Mouse (Mus musculus) cortical plate, adult 2 months (tissue): ENCODE results near the gene Camsap3. TPM values are rescaled to one million over a fixed set of nuclear protein-coding genes. Genes with fewer than 3 reads are reported as not detected.
A peak's percentile ranks its signal among the peaks of the same experiment; 100 is the strongest.

Experiments
- H3K27ac ChIP-seq: fragments of 200-500 bp; 2 replicates; pipeline ENCODE4 v1.5.1; 2012; ENCODE audit warnings: low read length, control low read depth, inconsistent platforms; ENCODE audit not compliant: insufficient read depth
- H3K4me1 ChIP-seq: fragments of 200-500 bp; 2 replicates; pipeline ENCODE4 v1.6.1; 2011; ENCODE audit warnings: low read length; ENCODE audit not compliant: control insufficient read depth, insufficient read depth
- H3K4me3 ChIP-seq: fragments of 200-500 bp; 2 replicates; pipeline ENCODE4 v1.5.1; 2011; ENCODE audit warnings: mild to moderate bottlenecking, low read length, control low read depth; ENCODE audit not compliant: insufficient read depth
- CTCF ChIP-seq: fragments of 200-500 bp; IDR thresholded peaks from 2 replicates; pipeline ENCODE4 v1.5.1; 2011; ENCODE audit warnings: mild to moderate bottlenecking, control low read depth, low read length; ENCODE audit not compliant: insufficient read depth; ENCODE audit errors: extremely low read depth
- POLR2A ChIP-seq: fragments of 200-500 bp; IDR thresholded peaks from 2 replicates; pipeline ENCODE4 v1.6.1; 2011; ENCODE audit warnings: mild to moderate bottlenecking, low read length, control low read depth; ENCODE audit not compliant: insufficient read depth; ENCODE audit errors: extremely low read depth
- polyA plus RNA-seq: library from polyadenylated mRNA; depleted of rRNA; stranded (reverse); fragments of >200 nt; gene quantifications from 2 replicates; pipeline ENCODE4 v1.2.3, GENCODE M21; 2012

Gene Camsap3
- polyA plus RNA-seq, 1 experiment: 30.2 TPM

DNA sequence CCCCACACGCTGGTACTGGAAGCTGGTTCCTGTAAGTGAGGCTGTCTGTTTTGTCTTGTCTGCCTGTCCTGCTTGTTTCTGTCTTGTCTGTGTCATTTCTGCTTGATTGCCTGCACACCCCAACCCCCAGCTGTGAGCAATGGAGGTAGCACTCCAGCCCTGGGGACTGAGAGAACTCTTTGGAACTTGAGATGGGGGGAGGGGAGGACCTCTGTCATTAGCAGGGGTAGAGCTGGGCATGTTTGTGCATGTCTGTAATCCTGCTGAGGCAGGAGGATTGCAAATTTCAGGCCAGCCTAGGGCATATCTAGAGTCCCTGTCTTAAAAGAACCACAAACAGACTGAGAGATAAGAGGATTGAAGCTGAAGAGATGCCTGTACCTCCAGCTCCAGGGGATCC lies 12.1 kb downstream of the Camsap3 start:
- Histone ChIP-seq H3K4me3 (no peak overlapping the region), H3K27ac (no peak overlapping the region), H3K4me1 (no peaks in the 10 kb centered on the region)
- no peak for TF ChIP-seq CTCF
- no peak for TF ChIP-seq POLR2A

DNA sequence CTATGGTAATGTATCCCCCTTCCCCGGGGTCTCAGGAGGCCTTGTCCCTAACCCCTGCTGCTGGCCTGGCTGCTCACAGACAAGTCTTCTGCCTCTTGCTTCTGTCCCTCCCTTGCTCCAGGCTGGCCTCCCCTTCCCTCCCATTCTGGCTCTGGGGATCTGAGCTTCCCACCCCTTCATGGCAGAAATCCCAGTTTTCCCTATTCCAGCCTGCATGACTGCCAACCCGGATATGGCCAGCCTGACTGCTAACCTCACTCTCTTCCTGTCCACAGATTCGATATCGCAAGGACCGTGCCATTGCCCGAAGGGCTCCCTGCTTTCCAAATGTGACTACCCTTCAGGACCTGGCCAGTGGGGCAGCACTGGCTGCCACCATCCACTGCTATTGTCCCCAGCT lies 13.3 kb downstream of the Camsap3 start:
- TF ChIP-seq POLR2A: no peak
- no peak for TF ChIP-seq CTCF
- Histone ChIP-seq H3K27ac (no peak overlapping the region), H3K4me3 (no peak overlapping the region), H3K4me1 (no peaks in the 10 kb centered on the region)

DNA sequence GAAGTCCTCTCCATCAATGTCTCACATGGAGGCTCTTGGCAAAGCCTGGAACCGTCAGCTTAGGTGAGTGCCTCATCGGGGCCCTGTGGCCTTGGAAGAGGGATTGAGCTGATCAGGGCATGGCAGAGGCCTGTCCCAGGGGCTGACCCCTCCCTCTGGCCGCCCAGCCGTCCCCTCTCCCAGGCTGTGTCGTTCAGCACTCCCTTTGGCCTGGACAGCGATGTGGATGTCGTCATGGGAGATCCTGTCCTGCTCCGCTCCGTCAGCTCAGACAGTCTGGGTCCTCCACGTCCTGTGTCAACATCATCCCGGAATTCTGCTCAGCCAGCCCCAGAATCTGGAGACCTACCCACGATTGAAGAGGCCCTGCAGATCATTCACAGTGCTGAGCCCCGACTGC lies 16.3 kb downstream of the Camsap3 start:
- TF ChIP-seq CTCF: no peak
- TF ChIP-seq POLR2A: no peak
- Histone ChIP-seq H3K4me3 (no peak overlapping the region), H3K4me1 (no peaks in the 10 kb centered on the region), H3K27ac (no peak overlapping the region)

DNA sequence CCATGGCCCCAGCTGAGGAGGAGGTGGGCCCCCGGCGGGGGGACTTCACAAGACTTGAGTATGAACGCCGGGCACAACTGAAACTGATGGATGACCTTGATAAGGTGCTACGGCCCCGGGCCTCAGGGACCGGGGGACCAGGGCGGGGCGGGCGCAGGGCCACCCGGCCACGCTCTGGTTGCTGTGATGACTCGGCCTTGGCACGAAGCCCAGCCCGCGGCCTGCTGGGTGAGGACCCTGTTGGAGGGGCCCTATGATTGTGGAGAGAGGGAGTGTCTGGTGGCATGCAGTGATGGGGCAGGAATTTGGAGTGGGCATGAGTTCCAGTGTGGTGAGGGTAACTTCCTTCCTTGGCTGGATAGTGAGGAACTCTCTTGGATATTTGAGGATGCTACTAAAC lies 19.5 kb downstream of the Camsap3 start:
- H3K27ac ChIP-seq: no peak overlapping the region
- H3K4me1 ChIP-seq: no peaks in the 10 kb centered on the region
- H3K4me3 ChIP-seq: no peak overlapping the region
- TF ChIP-seq POLR2A (no peak), CTCF (no peak)

DNA sequence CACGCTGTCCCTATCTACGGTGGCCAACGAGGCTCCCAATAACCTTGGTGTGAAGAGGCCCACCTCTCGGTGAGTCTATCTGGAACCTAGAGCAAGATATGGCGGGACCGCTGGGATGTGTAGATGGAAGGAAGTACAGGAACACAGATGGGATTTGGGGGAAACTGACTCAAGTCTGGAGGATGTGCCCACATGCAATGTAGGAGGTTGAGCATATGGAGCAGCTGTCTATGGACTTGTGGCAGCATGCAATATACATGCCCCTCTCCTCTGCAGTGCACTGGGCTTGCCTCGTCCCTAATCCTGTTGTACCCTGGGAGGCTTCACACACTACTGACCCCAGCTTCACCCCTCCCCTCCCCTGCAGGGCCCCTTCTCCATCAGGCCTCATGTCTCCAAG lies 20.7 kb downstream of the Camsap3 start:
- Histone ChIP-seq H3K27ac (no peak overlapping the region), H3K4me3 (no peak overlapping the region), H3K4me1 (no peaks in the 10 kb centered on the region)
- no peak for TF ChIP-seq CTCF
- TF ChIP-seq POLR2A: no peak

DNA sequence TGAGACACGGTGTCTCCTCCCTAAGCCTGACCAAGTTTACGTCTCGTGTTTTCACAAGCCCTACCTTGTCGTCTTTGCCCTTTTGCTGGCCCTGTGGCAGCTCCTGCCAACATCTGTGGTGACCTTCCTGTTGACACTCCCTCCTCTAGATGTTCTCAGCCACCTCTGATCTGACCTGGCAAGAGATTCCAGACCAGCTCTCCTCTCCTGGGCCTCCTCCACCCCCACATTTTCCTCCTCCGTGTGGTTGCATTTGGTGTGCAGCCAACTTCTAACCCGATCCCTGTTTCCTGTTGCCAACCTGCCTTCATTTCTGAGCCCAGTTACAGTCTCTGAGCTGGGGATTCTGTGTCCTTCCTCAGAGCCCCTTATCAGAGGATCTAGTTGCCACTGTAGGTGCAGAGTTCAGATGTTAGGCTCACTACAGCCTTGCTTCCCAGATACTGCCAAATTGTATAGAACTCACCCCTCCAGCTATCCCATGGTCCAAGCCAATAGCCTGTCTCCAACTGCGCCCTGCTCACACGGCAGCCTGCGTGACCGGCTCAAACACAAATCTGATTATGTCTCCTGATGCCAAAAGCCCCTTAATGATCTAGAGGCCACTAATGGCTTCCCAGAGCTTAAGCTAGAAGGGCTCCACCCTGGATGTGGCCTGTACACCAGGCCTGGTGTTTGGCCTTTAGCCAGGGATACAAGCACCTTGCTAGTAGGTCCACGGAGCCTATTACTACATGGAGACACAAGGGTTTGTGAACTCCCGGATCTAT lies 22.1 kb downstream of the Camsap3 start:
- Histone ChIP-seq H3K4me1 (no peaks in the 10 kb centered on the region), H3K4me3 (no peak overlapping the region), H3K27ac (0 out of 2 replicates have a peak overlapping the region, but pooled peaks have one; percentile 1)
- TF ChIP-seq CTCF: no peak
- TF ChIP-seq POLR2A: no peak

DNA sequence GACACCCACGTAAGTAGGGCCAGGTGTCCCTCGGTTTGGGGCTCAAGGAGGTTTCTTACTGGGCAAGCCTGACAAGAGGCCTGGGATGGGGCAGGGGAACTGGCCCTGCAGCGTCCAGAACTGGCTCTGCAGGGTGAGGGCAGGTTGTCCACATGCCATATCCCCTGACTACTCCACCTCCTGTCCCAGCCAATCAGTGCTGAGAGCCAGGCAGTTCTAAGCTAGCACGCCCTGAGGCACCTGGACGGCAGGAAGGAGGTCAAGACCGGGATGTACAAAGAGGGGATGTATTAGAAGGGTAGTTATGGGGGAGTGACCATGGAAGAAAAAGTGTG lies 22.7 kb downstream of the Camsap3 start:
- H3K27ac ChIP-seq: no peak overlapping the region
- H3K4me1 ChIP-seq: no peaks in the 10 kb centered on the region
- no peak overlapping the region for H3K4me3 ChIP-seq
- TF ChIP-seq POLR2A (no peak), CTCF (no peak)

DNA sequence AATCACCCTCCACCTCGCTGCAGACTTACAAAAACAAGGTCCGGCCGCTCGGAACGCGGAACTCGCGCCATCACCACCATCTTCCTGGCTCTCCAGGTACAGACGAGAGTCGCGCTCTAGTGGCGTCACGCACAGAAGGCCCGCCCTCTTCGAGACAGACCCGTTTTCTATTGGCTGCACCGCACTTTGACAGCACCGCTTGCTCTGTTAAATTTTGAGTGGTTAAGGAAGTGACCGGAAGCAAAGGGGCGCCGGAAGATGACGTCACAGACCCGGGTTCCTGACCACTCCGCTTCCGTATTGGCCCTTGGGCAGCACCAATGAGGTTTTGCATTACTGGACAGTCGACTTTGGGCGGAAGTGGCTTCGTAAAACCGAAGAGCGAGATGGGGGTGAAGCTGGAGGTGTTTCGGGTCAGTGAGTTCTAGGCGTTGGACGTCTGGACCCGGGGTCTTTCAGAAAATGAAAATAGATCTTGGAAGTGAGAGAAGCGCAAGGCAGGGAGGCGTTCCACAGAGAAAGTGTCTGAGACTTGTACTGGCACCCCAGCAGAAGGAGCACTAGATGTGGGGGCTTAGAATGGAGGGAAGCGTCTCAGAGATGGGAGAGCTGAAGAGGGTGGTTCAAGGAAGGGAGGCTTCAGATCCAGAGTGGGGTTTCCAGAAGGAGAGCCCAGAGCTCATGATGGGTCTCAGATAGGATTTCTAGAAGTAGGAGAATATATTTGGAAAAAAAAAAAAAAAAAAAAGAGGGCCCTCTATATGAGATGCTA lies 34.3 kb downstream of the Camsap3 start, which contains the start of the genes Xab2 and Pet100:
Gene Xab2, minus strand, starts transcription at position 118 of the 772 bp plus-strand sequence.
Gene Pet100, plus strand, starts transcription at position 350 of the 772 bp plus-strand sequence.
- no peak within 1 kb of the TSS for H3K27ac ChIP-seq

DNA sequence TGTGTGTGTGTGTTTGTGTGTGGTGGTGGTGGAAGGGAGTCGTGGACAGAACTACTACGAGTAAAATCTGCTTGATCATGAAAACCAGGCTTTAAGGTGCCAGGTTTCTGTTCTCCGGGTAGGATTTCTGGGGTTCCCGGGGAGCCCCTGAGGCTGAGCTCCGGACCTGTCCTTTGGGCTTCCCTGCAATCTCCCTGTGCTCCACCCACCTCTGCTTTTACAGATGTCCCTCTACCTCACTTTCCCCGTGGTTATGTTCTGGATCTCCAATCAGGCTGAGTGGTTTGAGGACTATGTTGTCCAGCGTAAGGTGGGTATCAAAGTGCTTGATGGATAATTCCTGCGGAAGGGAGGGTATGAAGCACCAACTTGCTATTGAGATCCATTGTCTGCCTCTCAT lies 35.0 kb downstream of the Camsap3 start:
- TF ChIP-seq CTCF: no peak
- no peak for TF ChIP-seq POLR2A

More for the DNA sequence above, 34.3 kb downstream of the Camsap3 start, which contains the start of the genes Xab2 and Pet100:
- TF ChIP-seq CTCF (no peak), POLR2A (peak; percentile 72)
- Histone ChIP-seq H3K4me3 (peak within 1 kb of the TSS; percentile 67), H3K4me1 (peaks cover 2% of the 10 kb centered on the region; the same call in 1 of the 2 replicates)

More for the DNA sequence above, 35.0 kb downstream of the Camsap3 start:
- no peak overlapping the region for H3K27ac ChIP-seq
- peak overlapping the region; percentile 67 for H3K4me3 ChIP-seq
- peaks cover 2% of the 10 kb centered on the region; the same call in 1 of the 2 replicates for H3K4me1 ChIP-seq
